Mouse (Mus musculus): ENCODE data around the gene Kansl1.

- no peak for TF ChIP-seq TCF12 (IDR thresholded peaks at IDR 0.05; ENCODE audit: insufficient read depth, poor library complexity, severe bottlenecking)
- no peak for TF ChIP-seq USF1 (IDR thresholded peaks at IDR 0.05; ENCODE audit: low read depth)
- TF ChIP-seq POLR2A (IDR thresholded peaks at IDR 0.05; ENCODE audit: insufficient read length, low read depth): peak; percentile 35
- TF ChIP-seq MYOD1 (IDR thresholded peaks at IDR 0.05; ENCODE audit: control insufficient read depth in 1 of 3, insufficient read length in 2 of 3, low read depth in 2 of 3): no peak
Observed at GRCm38 (mm10) chr11:104469371-104469835, 742 bp upstream of the Kansl1 start.
